Mouse (Mus musculus) left cerebral cortex, adult 9 months (tissue): ENCODE data around the gene Efcab9.
"Not testable (repeated sequence)": the region's sequence is repeated elsewhere in the genome, so short reads cannot be mapped to it uniquely, and the experiment has no call there.

Experiments used
- DNase-seq, 2 experiments: peaks; one replicate each; pipeline ENCODE4 v3.0.0; 2022; ENCODE audit warnings: low spot score in 2 of 2

Gene Efcab9

GRCm38 (mm10) chr11:32538435-32538834, 6.6 kb upstream of the Efcab9 start:
- DNase-seq = no peak

- no peak for DNase-seq
These were observed 5.1 kb upstream of the Efcab9 start for GRCm38 (mm10) chr11:32536954-32537353.

- DNase-seq = no peak
These were observed 3.8 kb upstream of the Efcab9 start for GRCm38 (mm10) chr11:32535646-32536045.

- no peak for DNase-seq
These were observed 2.7 kb upstream of the Efcab9 start for GRCm38 (mm10) chr11:32534453-32535075.

- peak; percentile 46 to 57 for DNase-seq
These were observed 1.8 kb upstream of the Efcab9 start for GRCm38 (mm10) chr11:32533482-32534261.

GRCm38 (mm10) chr11:32532765-32533481, 1.0 kb upstream of the Efcab9 start, which contains the start of gene Stk10:
Gene Stk10, plus strand, starts transcription at chr11:32533305.
- DNase-seq = peak; percentile 74 to 87

- DNase-seq = no peak
These were observed 1.7 kb downstream of the Efcab9 start for GRCm38 (mm10) chr11:32530151-32530550.

- DNase-seq = no peak
These were observed 4.9 kb downstream of the Efcab9 start for GRCm38 (mm10) chr11:32527006-32527405.

- DNase-seq = no peak
These were observed 7.6 kb downstream of the Efcab9 start for GRCm38 (mm10) chr11:32524122-32524920.

GRCm38 (mm10) chr11:32521246-32521645, 10.6 kb downstream of the Efcab9 start:
- DNase-seq = no peak

- no peak for DNase-seq
These were observed 12.5 kb downstream of the Efcab9 start for GRCm38 (mm10) chr11:32519354-32519753.

- DNase-seq = no peak
These were observed 13.1 kb downstream of the Efcab9 start for GRCm38 (mm10) chr11:32518770-32519169.

GRCm38 (mm10) chr11:32516916-32517712, 14.8 kb downstream of the Efcab9 start:
- DNase-seq = peak; percentile 39 to 70

GRCm38 (mm10) chr11:32516091-32516490, 15.8 kb downstream of the Efcab9 start:
- DNase-seq = no peak

GRCm38 (mm10) chr11:32514853-32515252, 17.0 kb downstream of the Efcab9 start:
- DNase-seq = not testable (repeated sequence)

- no peak for DNase-seq
These were observed 21.0 kb downstream of the Efcab9 start for GRCm38 (mm10) chr11:32510930-32511329.

- peak in 1 of 2 experiments; percentile 26 for DNase-seq
These were observed 26.7 kb downstream of the Efcab9 start for GRCm38 (mm10) chr11:32505091-32505739.

GRCm38 (mm10) chr11:32503711-32504110, 28.2 kb downstream of the Efcab9 start:
- DNase-seq = no peak

- DNase-seq = no peak
These were observed 31.9 kb downstream of the Efcab9 start for GRCm38 (mm10) chr11:32499931-32500330.
